Mouse (Mus musculus) heart, postnatal 10 days (tissue): ENCODE measurements around the gene Ndufs2. TPM values are rescaled to one million over a fixed set of nuclear protein-coding genes. Genes with fewer than 3 reads are reported as not detected.

Experiments
- DNase-seq, 2 experiments: peaks; one replicate each; pipeline ENCODE4 v3.0.0; 2021
- intact Hi-C: fragments of 180-260 bp; cut with DNase I; formaldehyde crosslinking; loops from one replicate; pipeline ENCODE4 v1.15.1; 2025
- total RNA-seq, 2 experiments: library from RNA; stranded (reverse); gene quantifications; 2 replicates each; pipeline ENCODE4 v1.2.3; 2021

Ndufs2 gene
- total RNA-seq, 2 experiments from 2014 or later, result 1,054 to 1,076 TPM

DNA sequence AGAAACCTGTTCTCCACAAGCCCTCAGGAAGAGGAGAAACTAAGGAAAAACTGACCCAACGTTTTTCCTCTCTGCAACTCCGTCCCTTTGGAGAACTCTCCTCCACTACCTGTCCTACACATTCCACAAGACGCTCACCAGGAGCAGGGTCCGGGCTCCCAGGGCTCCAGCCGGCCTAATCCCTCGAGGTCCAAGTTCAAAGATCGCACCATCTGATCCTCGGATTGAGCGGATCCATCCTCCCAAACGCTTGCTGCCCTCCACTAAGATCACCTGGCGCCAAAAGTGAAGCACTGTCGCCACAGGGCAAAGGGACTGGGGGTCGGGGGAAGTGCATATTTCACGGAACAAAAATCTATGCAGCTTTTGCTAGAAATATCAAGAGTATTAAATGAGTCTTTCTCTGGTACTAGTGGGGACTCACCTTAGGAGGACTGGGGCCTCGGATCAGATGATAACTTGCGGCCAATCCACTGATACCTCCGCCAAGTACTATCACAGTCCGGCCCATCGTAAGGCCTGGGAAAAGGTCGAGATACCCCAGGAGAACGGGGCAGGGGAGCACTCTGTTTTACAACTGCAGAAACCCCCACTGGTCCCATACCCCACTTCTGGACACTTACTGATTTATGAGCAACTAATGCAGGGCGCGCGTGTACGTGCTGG lies 29.2 kb upstream of the Ndufs2 start:
- intact Hi-C loops, result loop anchor here (2.0 to 10.0 kb wide), 2 partner anchors 56 to 166 kb away; partner anchors contain the start of genes Apoa2 and Cfap126
- peak in 1 of 2 experiments; percentile 9 for DNase-seq

DNA sequence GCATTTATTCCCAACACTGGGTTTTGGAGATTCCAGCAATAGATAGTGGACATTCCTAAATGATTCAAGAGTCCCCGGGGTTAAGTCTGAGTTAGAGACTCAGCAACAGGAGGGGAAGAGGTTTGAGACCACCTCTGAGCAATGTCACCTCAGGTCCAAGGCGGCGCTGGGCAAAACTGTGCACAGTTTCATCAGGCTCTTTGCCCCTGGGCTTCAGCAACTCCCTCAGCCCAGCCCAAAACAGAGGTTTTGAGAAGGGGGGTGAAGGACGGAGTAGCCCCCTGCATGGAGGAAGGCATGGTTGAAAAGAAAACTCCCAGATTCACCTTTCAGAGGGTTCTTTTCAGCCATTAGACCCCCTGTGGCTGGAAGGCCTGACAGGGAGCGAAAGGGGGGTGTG lies 28.5 kb upstream of the Ndufs2 start:
- intact Hi-C loops, result loop anchor here (2.0 to 10.0 kb wide), 2 partner anchors 55 to 165 kb away; partner anchors contain the start of genes Apoa2 and Cfap126
- DNase-seq, result no peak

DNA sequence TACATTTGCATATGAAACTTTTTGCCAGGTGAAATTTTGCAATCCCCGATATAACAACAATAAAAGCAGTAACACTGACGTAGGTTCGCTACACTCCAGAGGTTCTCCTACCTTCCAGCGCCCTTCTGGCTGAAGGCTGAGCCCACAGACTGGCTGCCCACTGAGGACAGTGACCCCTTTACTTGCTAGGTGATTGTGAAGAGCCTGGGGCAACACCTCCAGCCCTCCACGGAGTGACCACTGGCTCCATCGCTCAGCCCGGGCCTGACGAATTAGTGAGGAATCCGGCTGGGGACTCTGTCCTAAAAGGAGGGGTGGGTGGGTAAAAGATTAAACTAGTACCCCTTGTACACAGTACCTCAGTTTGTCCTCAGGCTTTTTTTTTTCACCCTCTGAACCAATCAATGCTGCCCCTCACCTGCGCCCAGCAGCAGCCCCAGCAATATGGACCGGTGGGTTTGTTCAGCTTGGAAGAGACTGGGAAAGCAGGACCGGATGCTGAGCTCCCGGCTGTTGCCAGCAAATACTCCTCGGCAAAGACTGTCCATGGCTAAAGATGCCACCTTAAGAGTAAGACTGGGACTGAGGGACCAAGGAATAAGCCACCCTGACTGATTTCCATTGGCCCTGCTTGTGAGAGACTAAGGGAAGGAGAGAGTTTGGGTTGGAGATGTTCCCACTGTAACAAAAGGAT lies 28.0 kb upstream of the Ndufs2 start:
- no peak for DNase-seq
- intact Hi-C loops, result no loop called here

DNA sequence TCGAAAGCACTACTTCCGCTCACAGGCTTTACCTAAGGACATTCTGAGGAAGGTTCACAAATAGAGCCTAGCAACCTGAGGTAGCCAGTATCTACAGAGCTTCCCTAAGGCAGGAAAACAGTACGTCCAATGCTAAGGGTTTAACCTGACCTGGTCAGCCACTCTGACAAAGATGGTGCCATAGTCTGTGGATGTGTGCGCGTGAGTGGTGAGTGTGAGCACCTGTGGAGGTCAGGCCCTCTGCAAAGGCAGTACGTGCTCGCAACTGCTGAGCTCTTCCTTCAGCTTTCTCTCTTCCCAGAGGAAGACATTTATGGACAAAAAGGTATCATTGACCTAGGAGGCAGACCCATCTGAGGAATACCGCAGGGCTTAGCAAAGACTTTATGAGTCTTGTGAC lies 27.2 kb upstream of the Ndufs2 start:
- no peak for DNase-seq
- intact Hi-C loops, result no loop called here

DNA sequence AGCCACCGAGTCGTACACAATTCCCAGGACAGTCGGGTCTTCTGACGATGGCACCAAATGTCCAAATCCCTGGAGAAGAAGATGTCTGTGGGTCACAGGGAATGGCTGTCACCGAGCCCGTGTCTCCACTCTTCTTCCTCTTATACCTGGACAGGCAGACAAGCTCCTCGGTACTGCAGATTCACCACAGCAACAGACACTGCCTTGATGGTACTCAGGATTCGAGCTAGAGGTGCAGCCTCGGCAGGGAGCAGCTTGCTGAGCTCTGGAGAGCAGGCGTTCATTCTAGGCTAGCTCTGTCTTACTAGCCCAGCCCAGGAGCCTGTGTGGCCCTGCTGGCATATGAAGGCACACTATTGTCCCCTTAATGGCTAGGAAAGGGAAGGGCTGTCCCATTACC lies 26.5 kb upstream of the Ndufs2 start:
- DNase-seq, result no peak
- intact Hi-C loops, result no loop called here

DNA sequence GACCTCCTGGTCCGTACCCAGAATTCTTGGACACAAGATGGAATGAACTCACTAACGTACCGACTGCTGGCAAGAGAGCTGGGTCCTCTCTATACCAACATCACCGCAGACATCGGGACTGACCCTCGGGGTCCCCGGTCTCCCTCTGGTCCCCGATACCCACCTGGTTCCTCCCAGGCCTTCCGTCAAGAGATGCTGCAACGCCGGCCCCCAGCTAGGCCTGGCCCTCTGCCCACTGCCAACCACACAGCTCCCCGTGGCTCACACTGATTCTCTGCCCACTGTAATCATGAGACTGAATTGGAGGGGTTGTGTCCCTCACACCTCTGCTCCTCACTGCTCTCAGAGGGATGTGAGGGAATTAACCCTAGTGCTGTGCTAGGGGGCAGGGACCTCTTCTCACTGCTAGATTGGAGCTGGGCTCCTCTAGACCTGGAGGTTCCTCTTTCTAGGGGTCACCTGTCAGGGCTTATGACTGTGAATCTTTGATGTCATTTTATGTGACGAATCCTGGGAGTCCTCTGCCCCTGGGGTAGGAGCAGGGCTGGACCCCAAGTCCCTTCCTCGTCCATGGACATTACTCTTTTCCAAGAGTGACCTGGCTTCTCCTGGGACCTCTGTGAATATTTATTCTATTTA lies 25.0 kb upstream of the Ndufs2 start:
- intact Hi-C loops, result no loop called here
- no peak for DNase-seq

DNA sequence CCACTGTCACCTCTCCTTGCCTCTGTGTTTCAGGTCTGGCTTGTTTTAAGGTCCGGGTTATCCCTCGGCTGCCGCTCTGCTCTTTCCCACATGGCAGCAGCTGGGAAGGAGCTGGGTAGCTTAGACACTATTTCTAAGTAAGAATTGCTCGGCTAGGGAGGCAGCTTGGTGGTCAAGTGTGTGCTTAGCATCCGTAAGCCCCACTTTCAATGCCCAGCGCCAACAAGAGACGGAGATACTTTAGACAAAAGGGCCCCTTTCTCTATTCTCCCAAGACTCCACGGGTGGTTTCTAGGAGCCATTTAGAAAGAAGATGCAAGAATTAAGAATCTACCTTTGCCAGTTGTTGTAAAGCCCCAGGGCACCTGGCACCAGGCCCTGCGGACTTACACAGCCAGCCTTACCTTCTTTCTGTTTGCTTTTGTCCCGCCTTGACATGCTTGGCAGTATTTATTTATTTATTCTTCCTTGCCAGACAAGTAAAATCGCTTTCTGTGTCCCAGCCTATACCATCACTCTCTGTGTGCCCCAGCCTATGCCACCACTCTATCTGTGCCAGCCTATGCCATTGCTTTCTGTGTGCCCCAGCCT lies 24.1 kb upstream of the Ndufs2 start:
- DNase-seq, result no peak
- intact Hi-C loops, result no loop called here

DNA sequence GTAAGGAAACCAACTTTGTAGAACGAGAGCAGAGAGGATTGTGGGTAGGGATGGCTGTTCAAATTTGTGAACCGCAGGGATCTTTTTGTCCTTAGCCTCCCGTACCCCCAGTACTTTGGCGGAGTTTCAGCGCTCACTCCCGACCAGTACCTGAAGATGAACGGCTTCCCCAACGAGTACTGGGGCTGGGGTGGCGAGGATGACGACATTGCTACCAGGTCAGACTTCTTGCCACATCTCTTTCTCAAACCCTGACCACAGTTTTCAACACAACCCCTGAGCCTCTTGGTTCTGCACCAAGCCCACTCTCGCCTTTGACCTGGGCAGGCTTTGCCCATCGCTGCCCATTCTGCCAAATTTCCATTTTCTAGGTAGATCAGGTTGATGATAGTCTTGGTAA lies 23.0 kb upstream of the Ndufs2 start:
- intact Hi-C loops, result no loop called here
- no peak for DNase-seq

DNA sequence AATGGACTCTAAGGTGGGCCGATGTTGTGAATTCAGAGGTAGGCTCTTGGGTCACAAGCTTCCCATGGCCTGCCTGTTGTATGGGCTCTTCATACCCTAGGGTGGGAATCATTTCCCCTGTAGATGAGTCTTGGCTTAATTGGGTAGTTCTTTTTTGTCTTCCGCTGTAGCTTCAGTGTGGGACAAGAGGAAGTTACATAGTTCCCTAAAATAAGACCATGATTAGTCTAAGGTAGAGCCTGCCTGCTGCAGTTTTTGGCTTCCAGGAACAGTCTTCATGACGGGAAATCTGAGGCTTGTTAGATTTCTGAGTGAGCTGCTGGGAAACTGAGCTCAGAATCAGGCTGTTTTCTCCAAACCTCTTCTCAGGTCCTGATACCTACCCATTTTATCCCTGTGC lies 20.9 kb upstream of the Ndufs2 start:
- intact Hi-C loops, result no loop called here
- no peak for DNase-seq

DNA sequence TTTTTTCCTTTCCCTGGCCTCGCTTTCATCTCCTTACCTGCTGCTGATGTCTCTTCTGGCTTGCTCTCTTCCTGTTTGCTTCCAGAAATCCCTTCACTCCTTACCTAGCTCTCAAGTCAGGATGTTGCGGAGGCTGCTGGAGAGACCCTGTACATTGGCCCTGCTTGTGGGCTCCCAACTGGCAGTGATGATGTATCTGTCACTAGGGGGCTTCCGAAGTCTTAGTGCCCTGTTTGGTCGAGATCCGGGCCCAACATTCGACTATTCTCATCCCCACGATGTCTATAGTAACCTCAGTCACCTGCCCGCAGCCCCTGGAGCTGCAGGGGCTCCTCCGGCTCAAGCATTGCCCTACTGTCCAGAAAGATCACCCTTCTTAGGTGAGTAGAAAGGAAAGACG lies 20.4 kb upstream of the Ndufs2 start:
- DNase-seq, result no peak
- intact Hi-C loops, result no loop called here

DNA sequence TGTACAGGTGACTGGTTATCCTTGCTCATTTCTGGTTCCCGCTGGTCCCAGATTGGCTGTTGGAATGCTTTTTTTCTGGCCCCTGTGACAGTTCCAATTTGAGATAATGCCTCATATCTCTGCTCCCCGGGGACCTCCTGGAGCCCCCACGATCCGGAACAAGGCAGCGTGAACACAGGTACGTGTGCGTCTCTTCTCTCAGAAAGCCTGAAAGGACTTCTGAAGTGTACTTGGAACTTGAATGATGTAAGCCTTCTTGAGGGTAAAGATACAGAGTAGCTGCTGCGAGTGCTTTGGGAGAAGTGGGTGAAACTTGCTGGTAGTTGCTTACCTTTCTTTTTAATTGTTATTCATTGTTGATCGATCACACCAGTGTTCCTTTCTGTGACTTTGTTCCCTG lies 20.0 kb upstream of the Ndufs2 start:
- DNase-seq, result no peak
- intact Hi-C loops, result no loop called here

DNA sequence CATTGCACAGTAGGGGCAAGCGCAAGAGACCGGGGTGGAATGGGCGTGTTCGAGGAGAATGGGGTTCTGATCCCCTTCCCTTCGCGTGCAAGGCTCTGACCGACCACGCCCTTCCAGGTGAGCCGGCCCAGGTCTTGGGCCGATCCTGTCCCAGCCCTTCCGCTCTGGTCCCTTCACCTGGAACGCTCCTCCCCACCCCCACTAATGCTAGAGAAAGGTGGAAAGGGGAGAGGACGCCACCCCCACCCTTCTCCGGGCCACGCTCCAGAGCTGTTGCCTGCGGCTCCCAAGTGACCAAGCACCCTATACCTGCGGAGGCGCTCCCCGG lies 19.3 kb upstream of the Ndufs2 start:
- no peak for DNase-seq
- intact Hi-C loops, result no loop called here

DNA sequence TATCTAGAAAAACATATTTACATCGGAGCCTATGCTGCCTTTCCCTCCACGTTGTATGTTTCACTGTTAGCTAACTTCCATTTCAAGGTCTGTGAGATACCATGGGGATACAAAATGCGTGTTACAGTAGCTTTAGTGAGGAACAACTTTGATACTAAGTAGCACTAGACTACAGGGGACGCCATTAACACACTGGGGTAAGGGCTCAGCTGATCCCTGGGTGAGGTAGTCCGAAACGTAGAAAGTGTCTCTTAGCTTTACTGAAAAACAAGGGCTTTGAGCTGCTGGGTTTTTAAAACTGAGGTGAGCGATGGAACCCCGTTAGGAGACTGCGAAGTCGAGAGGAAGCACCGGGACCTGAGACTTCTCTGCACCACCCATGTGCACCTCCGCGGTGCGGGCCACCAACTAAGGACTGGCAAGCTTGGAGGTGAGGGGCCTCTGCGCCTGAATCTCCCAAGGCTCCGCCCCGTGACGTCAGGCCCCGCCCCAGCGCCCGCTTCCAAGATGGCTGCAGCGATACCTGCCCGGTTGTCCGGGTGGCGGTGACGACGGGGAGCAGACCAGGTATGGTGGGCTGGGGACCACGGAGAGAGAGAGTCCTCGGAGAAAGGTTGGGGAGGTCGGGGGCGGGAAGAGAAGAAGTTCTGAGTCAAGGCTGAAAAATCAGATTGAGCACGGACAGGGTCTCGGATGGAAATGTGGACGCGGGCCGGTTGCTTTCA lies 18.8 kb upstream of the Ndufs2 start, which contains the start of gene B4galt3:
Gene B4galt3 (plus strand): TSS at position 481 of the 725 bp plus-strand sequence.
- peak; percentile 97 for DNase-seq
- intact Hi-C loops, result no loop called here

DNA sequence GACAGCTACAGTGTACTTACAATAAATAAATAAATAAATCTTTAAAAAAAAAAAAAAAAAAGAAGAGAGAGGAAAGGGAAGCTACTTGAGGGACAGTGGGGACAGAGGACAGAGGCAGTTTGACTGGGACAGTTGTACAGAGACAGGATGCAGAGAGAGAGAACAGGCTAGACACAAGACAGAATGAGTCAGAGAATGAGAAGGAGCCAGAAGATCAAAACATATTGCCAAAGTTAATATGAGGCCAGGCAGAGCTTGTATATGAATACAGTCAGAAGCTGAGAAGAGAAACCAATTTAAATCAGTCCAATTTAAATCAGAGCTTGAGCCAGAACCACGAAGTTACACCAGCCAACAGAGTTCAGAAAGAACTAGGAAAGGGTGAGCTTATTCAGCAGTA lies 17.2 kb upstream of the Ndufs2 start:
- intact Hi-C loops, result no loop called here

DNA sequence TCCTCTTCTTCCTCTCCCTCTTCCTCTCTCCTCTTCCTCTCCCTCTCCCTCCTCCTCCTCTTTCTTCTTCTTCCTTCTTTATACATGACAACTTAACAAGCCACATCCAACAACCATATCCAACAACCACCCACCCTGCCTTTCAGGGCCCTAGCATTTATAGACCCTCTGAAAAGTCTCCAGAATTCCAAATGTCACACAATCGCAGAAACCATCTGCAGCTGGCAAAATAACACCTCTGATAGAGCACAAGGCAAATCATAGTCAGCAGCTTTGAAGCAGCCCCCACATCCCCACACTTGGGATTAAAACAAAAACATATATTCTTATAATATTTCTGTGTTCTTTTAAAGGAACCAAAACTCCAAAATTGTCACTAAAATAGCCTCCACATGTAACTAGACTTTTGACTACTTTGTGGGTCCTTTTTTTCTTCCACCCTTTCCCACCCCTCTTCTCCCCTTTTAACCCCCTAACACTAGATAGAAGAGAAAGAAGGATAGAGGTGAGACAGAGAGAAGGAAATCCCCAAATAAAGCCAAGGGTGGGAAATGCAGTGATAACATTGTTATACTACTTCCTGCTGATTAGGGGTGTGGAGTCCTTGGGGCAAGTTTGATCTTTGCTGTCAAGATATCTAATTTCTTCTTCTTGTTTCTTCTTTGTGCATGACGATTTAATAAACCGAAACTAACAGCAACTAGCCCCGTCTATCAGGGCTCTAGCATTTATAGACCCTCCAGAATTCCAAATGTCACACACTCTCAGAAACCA lies 15.0 kb upstream of the Ndufs2 start:
- intact Hi-C loops, result no loop called here
- DNase-seq, result no peak

More for the DNA sequence above, 17.2 kb upstream of the Ndufs2 start:
- DNase-seq, result no peak

DNA sequence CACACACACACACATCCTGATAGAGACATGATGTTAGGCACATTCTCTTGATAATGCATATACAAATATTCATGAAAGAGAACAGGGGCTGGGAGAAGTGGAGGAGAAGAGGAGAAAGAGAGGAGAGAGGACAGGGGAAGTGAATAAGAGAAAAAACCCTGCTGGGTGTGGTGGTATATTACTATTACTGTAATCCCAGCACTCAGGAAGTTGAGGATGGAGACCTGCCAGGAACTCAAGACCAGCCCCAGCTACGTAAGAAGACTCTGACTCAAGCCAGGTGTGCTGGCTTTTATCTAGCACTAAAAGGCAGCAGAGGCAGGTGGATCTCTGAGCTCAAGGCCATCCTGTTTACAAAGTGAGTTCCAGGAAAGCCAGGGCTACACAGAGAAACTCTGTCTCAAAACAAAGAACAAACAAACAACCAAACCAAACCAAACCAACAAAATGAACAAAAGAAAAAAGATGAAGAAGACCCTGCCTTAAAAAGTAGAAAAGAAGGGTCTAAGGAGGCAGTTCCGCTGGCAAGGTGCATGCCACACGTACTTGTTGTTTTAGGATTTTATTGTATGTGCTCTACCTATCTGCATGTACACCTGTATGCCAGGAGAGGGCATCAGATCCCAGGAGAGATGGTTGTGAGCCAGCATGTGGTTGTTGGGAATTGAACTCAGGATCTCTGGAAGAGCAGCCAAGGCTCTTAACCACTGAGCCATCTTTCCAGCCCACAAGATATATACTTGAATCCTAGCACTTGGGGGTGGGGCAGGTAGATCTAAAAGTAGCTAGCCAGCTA lies 12.7 kb upstream of the Ndufs2 start:
- DNase-seq, result peak; percentile 59 to 62
- intact Hi-C loops, result loop anchor here (2.0 kb wide), 1 partner anchor 17 kb away; no protein-coding TSS in a partner anchor

DNA sequence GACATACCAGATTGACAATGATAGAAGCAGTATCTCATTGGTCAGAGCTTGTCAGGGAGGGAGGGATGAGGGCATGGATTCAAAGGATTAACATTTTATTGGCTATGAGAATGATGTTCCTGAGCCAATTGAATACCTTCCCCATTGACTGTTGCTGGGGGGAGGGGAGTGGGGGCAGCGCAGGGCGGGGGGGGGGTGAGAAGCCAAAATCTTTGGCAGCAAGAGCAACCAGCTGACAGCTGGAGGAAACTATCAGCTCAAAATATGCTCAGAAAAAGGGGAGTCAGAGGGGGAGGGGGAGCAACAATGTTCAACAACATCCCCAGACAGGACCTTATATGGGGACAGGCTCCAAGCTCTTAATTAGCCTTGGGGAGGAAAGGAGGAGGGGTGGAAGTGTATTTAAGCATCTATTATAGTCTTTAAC lies 12.0 kb upstream of the Ndufs2 start:
- intact Hi-C loops, result loop anchor here (2.0 kb wide), 1 partner anchor 16 kb away; no protein-coding TSS in a partner anchor

DNA sequence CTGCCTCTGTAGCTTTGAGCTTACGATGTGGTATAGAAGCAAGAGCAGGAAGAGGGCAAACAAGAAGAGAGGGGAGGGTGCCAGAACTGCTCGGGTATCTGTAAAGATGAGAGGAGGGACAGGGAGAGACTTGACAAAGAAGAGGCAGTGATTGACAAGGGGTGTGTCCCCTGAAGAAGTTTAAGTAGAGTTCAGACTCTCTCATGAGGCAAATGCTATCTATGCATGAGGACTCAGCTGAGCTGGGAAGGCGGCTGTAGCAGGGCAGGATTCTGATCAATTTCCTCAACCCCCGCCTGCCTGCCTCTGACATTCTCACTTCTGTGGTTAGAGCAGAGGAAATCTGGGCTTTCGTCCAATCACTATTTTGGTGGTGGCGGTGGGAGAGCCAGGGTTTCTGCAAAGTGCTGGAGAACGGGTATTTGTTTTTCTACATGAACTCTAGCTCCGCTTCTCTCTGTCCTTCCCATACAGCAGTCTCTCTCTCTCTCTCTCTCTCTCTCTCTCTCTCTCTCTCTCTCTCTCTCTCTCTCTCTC lies 11.5 kb upstream of the Ndufs2 start:
- intact Hi-C loops, result loop anchor here (2.0 kb wide), 1 partner anchor 16 kb away; no protein-coding TSS in a partner anchor
- peak; percentile 88 to 91 for DNase-seq

More for the DNA sequence above, 12.0 kb upstream of the Ndufs2 start:
- peak; percentile 80 to 84 for DNase-seq

DNA sequence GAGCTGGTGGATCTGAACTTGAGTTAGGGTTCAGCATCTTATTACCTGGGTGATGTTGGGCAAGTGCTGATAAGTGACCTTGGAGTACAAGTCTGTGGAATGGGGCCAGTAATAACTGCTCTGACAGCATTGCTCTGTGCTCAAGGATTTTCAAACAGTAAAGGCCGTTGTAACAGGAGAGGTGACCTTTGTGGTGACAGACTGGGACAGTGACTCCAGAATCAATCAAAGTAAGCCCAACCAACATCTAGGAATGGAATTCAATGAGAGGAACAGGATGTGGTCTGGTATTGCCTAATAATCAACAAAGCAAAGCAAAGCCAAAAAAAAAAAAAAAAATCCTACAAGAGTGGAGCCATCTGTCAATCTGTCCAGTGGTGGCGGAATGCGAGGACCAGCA lies 9.1 kb upstream of the Ndufs2 start:
- DNase-seq, result no peak
- intact Hi-C loops, result no loop called here
